Mouse (Mus musculus): ENCODE data around the gene Atf7.

- no peak for TF ChIP-seq POLR2A (IDR thresholded peaks at IDR 0.05; ENCODE audit: extremely low read depth, insufficient read depth, low read length)
- TF ChIP-seq CTCF (IDR thresholded peaks at IDR 0.05; ENCODE audit: extremely low read depth, insufficient read depth, low read length), result no peak
Observed at GRCm38 (mm10) chr15:102503924-102504782, 121.1 kb downstream of the Atf7 start.

All from cortical plate, adult 2 months (tissue).